Mouse (Mus musculus) erythroblast, embryonic 14.5 days (primary cell): ENCODE data around the gene Wbp4.

Experiments used
- GATA1 ChIP-seq: IDR thresholded peaks from 2 replicates; pipeline ENCODE4 v1.6.1; 2012; ENCODE audit warnings: low read length, inconsistent platforms, mixed read lengths
- TAL1 ChIP-seq: IDR thresholded peaks from 3 replicates; pipeline ENCODE4 v1.6.1; 2012; ENCODE audit warnings: low read length, inconsistent platforms, mixed read lengths

- TF ChIP-seq GATA1: no peak
- TF ChIP-seq TAL1: no peak
Measured at GRCm38 (mm10) chr14:79516751-79517150, 35.4 kb upstream of the Wbp4 start.
